8 mouse cellular contexts compared by ENCODE assay signal in the genomic region with DNA sequence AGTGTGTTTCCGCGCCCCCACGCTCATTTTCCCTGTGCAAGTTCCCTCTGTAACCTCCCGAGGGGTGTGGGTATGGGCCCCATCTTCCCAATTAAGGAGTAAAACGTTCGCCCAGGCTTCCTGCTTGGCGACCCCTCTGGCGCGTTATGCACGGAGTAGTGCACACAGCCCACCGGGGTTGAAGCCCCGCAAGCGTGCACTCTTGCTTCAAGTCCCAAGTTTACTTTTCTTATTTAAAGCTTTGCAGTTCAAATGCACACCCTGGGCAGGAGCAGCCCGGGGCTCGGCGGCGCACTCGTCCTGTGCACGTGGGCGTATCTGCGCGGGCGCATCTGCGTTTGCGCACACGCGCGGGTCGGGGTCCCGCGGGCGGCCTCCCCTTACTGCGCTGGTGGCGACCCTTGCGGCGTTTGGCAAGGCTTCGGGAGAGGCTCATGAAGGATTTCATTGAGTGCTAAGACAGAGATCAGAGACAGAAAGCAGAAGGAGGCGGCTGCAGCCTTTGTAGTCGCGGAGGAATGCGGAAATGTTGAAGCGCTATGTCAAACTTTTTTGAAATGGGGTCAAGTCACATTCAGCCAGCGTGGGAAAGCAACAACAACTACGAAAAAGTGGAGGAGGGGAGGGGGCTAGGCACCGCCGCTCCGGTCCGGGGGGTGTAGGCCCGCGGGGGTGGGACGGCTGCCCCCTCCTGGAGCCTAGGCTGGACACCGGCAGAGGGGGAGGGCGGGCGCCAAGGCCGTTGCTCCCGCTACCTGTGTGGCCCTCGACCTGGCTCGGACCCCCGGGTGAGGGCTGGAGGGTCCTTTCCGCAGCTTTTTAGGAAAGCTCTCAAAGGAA. TPM values are rescaled to one million over a fixed set of nuclear protein-coding genes. Genes with fewer than 3 reads are reported as not detected.
A peak's percentile ranks its signal among the peaks of the same experiment; 100 is the strongest.
DNase-seq lines count a peak whose midpoint lies in the region; ATAC-seq lines count a peak whose summit lies in the region.

No protein-coding gene starts in this region.

- peaks cover 3% of the 10 kb centered on the region; the same call in 1 of the 2 replicates for H3K4me1 ChIP-seq in embryonic facial prominence, embryonic 13.5 days
- peaks cover 2% of the 10 kb centered on the region; the same call in 1 of the 2 replicates for H3K4me1 ChIP-seq in heart, embryonic 15.5 days (replicated peaks)
- peaks cover 3% of the 10 kb centered on the region; the same call in 1 of the 2 replicates for H3K4me1 ChIP-seq in lung, embryonic 16.5 days (replicated peaks; ENCODE audit: control insufficient read depth, insufficient read depth, low read length)

- no peaks in the 10 kb centered on the region for H3K9me3 ChIP-seq in embryonic facial prominence, embryonic 13.5 days
- no peaks in the 10 kb centered on the region for H3K9me3 ChIP-seq in heart, embryonic 15.5 days (replicated peaks)
- no peaks in the 10 kb centered on the region for H3K9me3 ChIP-seq in lung, embryonic 16.5 days (ENCODE audit: control insufficient read depth, low read length)

- H3K36me3 ChIP-seq in embryonic facial prominence, embryonic 13.5 days = no peaks in the 10 kb centered on the region
- 0 out of 2 replicates have a peak, but pooled peaks cover 4% of the 10 kb centered on the region for H3K36me3 ChIP-seq in heart, embryonic 15.5 days
- H3K36me3 ChIP-seq in lung, embryonic 16.5 days (ENCODE audit: control insufficient read depth, insufficient read depth, low read length) = peaks cover 3% of the 10 kb centered on the region; the same call in 1 of the 2 replicates

- peak overlapping the region; percentile 80 for H3K9ac ChIP-seq in embryonic facial prominence, embryonic 13.5 days
- peak overlapping the region; percentile 83 for H3K9ac ChIP-seq in heart, embryonic 15.5 days
- H3K9ac ChIP-seq in lung, embryonic 16.5 days (ENCODE audit: low read length) = peak overlapping the region; percentile 95

- under 1% methylated on average over 60 of the region's 60 CpGs for WGBS in embryonic facial prominence, embryonic 13.5 days
- WGBS in heart, embryonic 15.5 days = under 1% methylated on average over 60 of the region's 60 CpGs
- WGBS in lung, embryonic 16.5 days = under 1% methylated on average over 60 of the region's 60 CpGs

- peak; percentile 39 for ATAC-seq in embryonic facial prominence, embryonic 13.5 days (ENCODE audit: insufficient number of reproducible peaks, insufficient read depth, low FRiP score, low TSS enrichment, low read depth)
- ATAC-seq in heart, embryonic 15.5 days (replicated peaks; ENCODE audit: insufficient number of reproducible peaks, insufficient read depth, low FRiP score, low read depth) = peak; percentile 51
- ATAC-seq in lung, embryonic 16.5 days (ENCODE audit: low read depth) = peak; percentile 53

- H3K4me2 ChIP-seq in embryonic facial prominence, embryonic 13.5 days = peak overlapping the region; percentile 98
- H3K4me2 ChIP-seq in heart, embryonic 15.5 days = peak overlapping the region; percentile 83
- H3K4me2 ChIP-seq in lung, embryonic 16.5 days (ENCODE audit: low read depth, low read length) = peak overlapping the region; percentile 90

- DNase-seq in 3134 (ENCODE audit: extremely low read depth, insufficient read length, low spot score) = peak; percentile 73
- DNase-seq in ZHBTc4 (ENCODE audit: low read depth, low spot score) = peak; percentile 88
- DNase-seq in kidney, postnatal 14 days = peak; percentile 71
- DNase-seq in ovary, postnatal 10 days (ENCODE audit: low spot score) = peak; percentile 36
- peak; percentile 75 for DNase-seq in thymus, postnatal 14 days

- H3K4me3 ChIP-seq in embryonic facial prominence, embryonic 13.5 days = peak overlapping the region; percentile 65
- peak overlapping the region; percentile 84 for H3K4me3 ChIP-seq in heart, embryonic 15.5 days
- H3K4me3 ChIP-seq in lung, embryonic 16.5 days (ENCODE audit: low read length) = peak overlapping the region; percentile 86

- H3K27ac ChIP-seq in embryonic facial prominence, embryonic 13.5 days = peak overlapping the region; percentile 85
- H3K27ac ChIP-seq in heart, embryonic 15.5 days = peak overlapping the region; percentile 94
- H3K27ac ChIP-seq in lung, embryonic 16.5 days (ENCODE audit: low read length) = peak overlapping the region; percentile 95

- H3K27me3 ChIP-seq in embryonic facial prominence, embryonic 13.5 days = 0 out of 2 replicates have a peak, but pooled peaks cover 3% of the 10 kb centered on the region
- no peaks in the 10 kb centered on the region for H3K27me3 ChIP-seq in heart, embryonic 15.5 days
- no peaks in the 10 kb centered on the region for H3K27me3 ChIP-seq in lung, embryonic 16.5 days (ENCODE audit: control insufficient read depth, insufficient read depth, low read depth, low read length)

RNA-seq across cellular contexts. Expression of a gene that starts 0.9 kb away (rescaled TPM):
- polyA plus RNA-seq in embryonic facial prominence, embryonic 13.5 days (2015; fragmentation: Nextera tagmentation; extraction: Ambion mirVana) = 32.4 and 34.5 TPM in 2 replicates
- polyA plus RNA-seq in heart, embryonic 15.5 days (2015; fragmentation: Nextera tagmentation; extraction: Ambion mirVana) = 31.7 and 45.4 TPM in 2 replicates
- 33.7 and 36.7 TPM in 2 replicates for polyA plus RNA-seq in lung, embryonic 16.5 days (2015; fragmentation: Nextera tagmentation; extraction: Ambion mirVana)

Comparison
In these comparisons a context has a peak if more than half of its experiments do, and no peak if none do; other contexts are left out.
1. Peak in every context shown above with its lines: DNase-seq, ATAC-seq, H3K4me3 ChIP-seq and H3K27ac ChIP-seq.
2. DNase-seq: peak in every context shown above with its lines; median percentile 88 in ZHBTc4; 75 in thymus, postnatal 14 days; 73 in 3134; 71 in kidney, postnatal 14 days; 36 in ovary, postnatal 10 days.